ENCODE assay signal across 26 mouse cellular contexts in genomic region chr11:53294441-53294840, GRCm38 (mm10). TPM values are rescaled to one million over a fixed set of nuclear protein-coding genes. Genes with fewer than 3 reads are reported as not detected.
A peak's percentile ranks its signal among the peaks of the same experiment; 100 is the strongest.
DNase-seq lines count a peak whose midpoint lies in the region; ATAC-seq and TF ChIP-seq lines count a peak whose summit lies in the region.
"Had no signal": no experiment of that assay in that cellular context is flagged by ENCODE, and none has a peak within 500 bp of the region (broad histone marks: within the 10 kb centered on the region; RNA-seq: fewer than 3 reads in every experiment).

No protein-coding gene starts in this region.

- peaks cover 97% of the 10 kb centered on the region for H3K79me2 ChIP-seq in CH12.LX (replicated peaks; ENCODE audit: control insufficient read depth, extremely low read depth, insufficient read depth, poor library complexity, severe bottlenecking)

- WGBS in liver, embryonic 16.5 days (ENCODE audit: insufficient replicate concordance) = 46% methylated on average over 5 of the region's 5 CpGs
- 53% methylated on average over 5 of the region's 5 CpGs for WGBS in kidney, adult 2 months
- 92% methylated on average over 5 of the region's 5 CpGs for WGBS in forebrain, embryonic 14.5 days
- WGBS in forebrain, embryonic 15.5 days = 93% methylated on average over 5 of the region's 5 CpGs

- in situ Hi-C loops in CH12.LX (cut with MboI; ENCODE audit: low pct_ligation_motif_present, low pct_unique_long_range_greater_than_20kb, low sequenced_read_pairs) = no loop called here

- H3K4me3 ChIP-seq in CH12.LX (replicated peaks in 1 of 3; ENCODE audit: low read depth in 2 of 3, low read length in 2 of 3, poor library complexity in 1 of 3) (no peak overlapping the region), ES-Bruce4 (ENCODE audit: low read depth, low read length) (no peak overlapping the region)
- no peak overlapping the region for H3K4me3 ChIP-seq in liver, embryonic 16.5 days (ENCODE audit: low read depth, low read length)
- H3K4me3 ChIP-seq in kidney, adult 2 months (ENCODE audit: insufficient read depth, low read depth, low read length) = no peak overlapping the region
- H3K4me3 ChIP-seq in forebrain, embryonic 14.5 days (ENCODE audit: low read depth, low read length) = no peak overlapping the region
- no peak overlapping the region for H3K4me3 ChIP-seq in forebrain, embryonic 15.5 days
- H3K4me3 ChIP-seq: embryonic facial prominence, embryonic 10.5 days; forebrain, embryonic 12.5 days; gastrocnemius, adult 2 months; hindbrain, embryonic 10.5 days; layer of hippocampus, adult 2 months; limb, embryonic 12.5 days; megakaryocyte, embryonic 14.5 days had no signal

- H3K9ac ChIP-seq in CH12.LX (ENCODE audit: insufficient read depth, low read depth) (no peak overlapping the region), ES-Bruce4 (ENCODE audit: low read depth, poor library complexity, severe bottlenecking) (no peak overlapping the region; the same call in 1 of the 2 replicates)
- H3K9ac ChIP-seq in liver, embryonic 16.5 days (ENCODE audit: low read depth, low read length) = no peak overlapping the region
- no peak overlapping the region for H3K9ac ChIP-seq in forebrain, embryonic 14.5 days (ENCODE audit: low read length)
- H3K9ac ChIP-seq in forebrain, embryonic 15.5 days (replicated peaks) = no peak overlapping the region
- H3K9ac ChIP-seq: forebrain, embryonic 12.5 days; limb, embryonic 12.5 days had no signal

- H3K4me1 ChIP-seq in CH12.LX (ENCODE audit: control insufficient read depth in 1 of 2, insufficient read depth in 2 of 2) (peaks cover 6 to 48% of the 10 kb centered on the region in 2 experiments), ES-Bruce4 (ENCODE audit: control insufficient read depth, insufficient read depth, low read length) (no peaks in the 10 kb centered on the region)
- peaks cover 34% of the 10 kb centered on the region for H3K4me1 ChIP-seq in liver, embryonic 16.5 days (ENCODE audit: control insufficient read depth, low read depth, low read length)
- peaks cover 21% of the 10 kb centered on the region; the same call in 1 of the 2 replicates for H3K4me1 ChIP-seq in kidney, adult 2 months (ENCODE audit: control insufficient read depth, insufficient read depth, low read length)
- peaks cover 25% of the 10 kb centered on the region for H3K4me1 ChIP-seq in forebrain, embryonic 14.5 days (ENCODE audit: control insufficient read depth, insufficient read depth, low read length)
- peaks cover 30% of the 10 kb centered on the region for H3K4me1 ChIP-seq in forebrain, embryonic 15.5 days

- no peak for TF ChIP-seq RAD21 in CH12.LX (IDR thresholded peaks at IDR 0.05; ENCODE audit: low read depth, low read length)

- H3K27me3 ChIP-seq in CH12.LX (replicated peaks) (no peaks in the 10 kb centered on the region), ES-Bruce4 (ENCODE audit: control insufficient read depth, insufficient read depth, low read length, poor library complexity, severe bottlenecking) (no peaks in the 10 kb centered on the region)
- H3K27me3 ChIP-seq in liver, embryonic 16.5 days (ENCODE audit: control insufficient read depth, insufficient read depth, low read depth, low read length) = no peaks in the 10 kb centered on the region
- H3K27me3 ChIP-seq in kidney, adult 2 months (replicated peaks; ENCODE audit: control insufficient read depth, insufficient read depth, low read length) = no peaks in the 10 kb centered on the region
- no peaks in the 10 kb centered on the region for H3K27me3 ChIP-seq in forebrain, embryonic 14.5 days (replicated peaks; ENCODE audit: control insufficient read depth, insufficient read depth, low read length)
- H3K27me3 ChIP-seq in forebrain, embryonic 15.5 days = no peaks in the 10 kb centered on the region
- H3K27me3 ChIP-seq: forebrain, embryonic 12.5 days; limb, embryonic 12.5 days; megakaryocyte, embryonic 14.5 days had no signal

- TF ChIP-seq POLR2A in CH12.LX (IDR thresholded peaks at IDR 0.05; ENCODE audit: low read depth, low read length) (no peak), ES-Bruce4 (IDR thresholded peaks at IDR 0.05; ENCODE audit: insufficient read depth, low read length) (no peak)
- no peak for TF ChIP-seq POLR2A in kidney, adult 2 months (IDR thresholded peaks at IDR 0.05; ENCODE audit: low read depth, low read length)

- peaks cover 27 to 84% of the 10 kb centered on the region in 2 experiments for H3K36me3 ChIP-seq in CH12.LX (replicated peaks in 1 of 2; ENCODE audit: control insufficient read depth in 1 of 2, insufficient read depth in 1 of 2, low read length in 1 of 2)
- H3K36me3 ChIP-seq in ES-Bruce4 (ENCODE audit: control insufficient read depth, insufficient read depth, low read length, poor library complexity, severe bottlenecking) = peaks cover 85% of the 10 kb centered on the region
- H3K36me3 ChIP-seq in liver, embryonic 16.5 days (ENCODE audit: control insufficient read depth, insufficient read depth) = peaks cover 20% of the 10 kb centered on the region
- peaks cover 2% of the 10 kb centered on the region for H3K36me3 ChIP-seq in kidney, adult 2 months (ENCODE audit: control insufficient read depth, insufficient read depth, low read length)
- H3K36me3 ChIP-seq in forebrain, embryonic 14.5 days (ENCODE audit: control insufficient read depth, insufficient read depth, low read length) = peaks cover 30% of the 10 kb centered on the region
- peaks cover 22% of the 10 kb centered on the region for H3K36me3 ChIP-seq in forebrain, embryonic 15.5 days

- H3K9me3 ChIP-seq in CH12.LX (replicated peaks; ENCODE audit: low read length) (no peaks in the 10 kb centered on the region), ES-Bruce4 (replicated peaks; ENCODE audit: control insufficient read depth, insufficient read depth, low read length, poor library complexity, severe bottlenecking) (no peaks in the 10 kb centered on the region)
- H3K9me3 ChIP-seq in liver, embryonic 16.5 days (replicated peaks; ENCODE audit: control insufficient read depth, low read length) = no peaks in the 10 kb centered on the region
- H3K9me3 ChIP-seq in forebrain, embryonic 14.5 days (replicated peaks; ENCODE audit: control insufficient read depth, low read length) = no peaks in the 10 kb centered on the region
- no peaks in the 10 kb centered on the region for H3K9me3 ChIP-seq in forebrain, embryonic 15.5 days
- H3K9me3 ChIP-seq: embryonic facial prominence, embryonic 10.5 days; forebrain, embryonic 12.5 days; hindbrain, embryonic 10.5 days; limb, embryonic 12.5 days; megakaryocyte, embryonic 14.5 days had no signal

- TF ChIP-seq EP300 in CH12.LX (IDR thresholded peaks at IDR 0.05; ENCODE audit: low read length) = no peak
- no peak for TF ChIP-seq EP300 in ES-Bruce4 (IDR thresholded peaks at IDR 0.05; ENCODE audit: insufficient read depth, low read depth, low read length)

- dilution Hi-C loops in CH12.LX (cut with MboI; ENCODE audit: extremely low pct_ligation_motif_present, extremely low pct_unique_long_range_greater_than_20kb, low sequenced_read_pairs) = no loop called here

- peak; percentile 82 for ATAC-seq in liver, embryonic 16.5 days (ENCODE audit: low read depth)
- ATAC-seq in forebrain, embryonic 14.5 days = no peak
- no peak for ATAC-seq in forebrain, embryonic 15.5 days (replicated peaks)

- H3K4me2 ChIP-seq in CH12.LX (ENCODE audit: insufficient read depth, low read depth, poor library complexity, severe bottlenecking) = no peak overlapping the region
- no peak overlapping the region for H3K4me2 ChIP-seq in liver, embryonic 16.5 days (ENCODE audit: low read depth, low read length)
- H3K4me2 ChIP-seq in forebrain, embryonic 14.5 days (ENCODE audit: low read length) = no peak overlapping the region
- no peak overlapping the region for H3K4me2 ChIP-seq in forebrain, embryonic 15.5 days (replicated peaks)
- H3K4me2 ChIP-seq: forebrain, embryonic 12.5 days; limb, embryonic 12.5 days had no signal

- TF ChIP-seq CTCF in CH12.LX (conservative IDR thresholded peaks at IDR 0.05 in 1 of 2, IDR thresholded peaks at IDR 0.05 in 1 of 2; ENCODE audit: low read depth in 2 of 2, low read length in 2 of 2) = no peak
- TF ChIP-seq CTCF in ES-Bruce4 (IDR thresholded peaks at IDR 0.05; ENCODE audit: low read depth, low read length) = no peak
- no peak for TF ChIP-seq CTCF in kidney, adult 2 months (conservative IDR thresholded peaks at IDR 0.05; ENCODE audit: insufficient read depth, insufficient read length, low read depth, low read length)

- H3K27ac ChIP-seq in CH12.LX (ENCODE audit: insufficient read depth, low read depth) (no peak overlapping the region), ES-Bruce4 (ENCODE audit: insufficient read depth, low read length) (peak overlapping the region; percentile 61)
- peak overlapping the region; percentile 59 for H3K27ac ChIP-seq in liver, embryonic 16.5 days (ENCODE audit: low read length)
- no peak overlapping the region; the same call in 1 of the 2 replicates for H3K27ac ChIP-seq in kidney, adult 2 months (ENCODE audit: insufficient read depth, low read depth, low read length)
- H3K27ac ChIP-seq in forebrain, embryonic 14.5 days (ENCODE audit: low read depth, low read length) = no peak overlapping the region
- H3K27ac ChIP-seq in forebrain, embryonic 15.5 days (replicated peaks) = no peak overlapping the region
- H3K27ac ChIP-seq: embryonic facial prominence, embryonic 10.5 days; forebrain, embryonic 12.5 days; gastrocnemius, adult 2 months; hindbrain, embryonic 10.5 days; layer of hippocampus, adult 2 months; limb, embryonic 12.5 days had no signal

- no peak for DNase-seq in CH12.LX (ENCODE audit: extremely low read depth)
- DNase-seq in liver = peak; percentile 7
- DNase-seq in kidney, adult 2 months = no peak
- no peak for DNase-seq in forebrain, embryonic 14.5 days (ENCODE audit: low spot score)
- DNase-seq: adrenal gland, postnatal 14 days; cerebellum, adult 9-10 months; gastrocnemius, adult 2 months; kidney, adult 9 months; kidney, postnatal 25 days; layer of hippocampus, postnatal 36 days; lung, adult 2 months; lung, postnatal 14 days; midbrain, embryonic 14.5 days; right cerebral cortex, postnatal 14 days; spleen, adult 18-20 months; thymus, adult 18-20 months; thymus, postnatal 36 days had no signal

RNA-seq across cellular contexts. Expression of gene Hspa4, which starts 5.8 kb away (rescaled TPM):
- total RNA-seq in CH12.LX (2012; rRNA removed) = 184 and 238 TPM in 2 replicates
- total RNA-seq in CH12.LX (2014; rRNA removed) = 363 and 438 TPM in 2 replicates
- polyA plus RNA-seq in CH12.LX (2012; ENCODE audit: insufficient read length, low read depth) = 529 and 585 TPM in 2 replicates
- polyA plus RNA-seq in ES-Bruce4 (2011; ENCODE audit: insufficient read depth, insufficient read length, low read depth, missing spikeins) = 545 and 634 TPM in 2 replicates
- 32.4 and 33.7 TPM in 2 replicates for polyA plus RNA-seq in liver, embryonic 16.5 days (2015; fragmentation: Nextera tagmentation; extraction: Ambion mirVana)
- 21.1 and 24.8 TPM in 2 replicates for polyA plus RNA-seq in kidney, adult 2 months (2012; rRNA removed)
- 55.5 and 58.6 TPM in 2 replicates for polyA plus RNA-seq in forebrain, embryonic 14.5 days (2014; fragmentation: Nextera tagmentation; extraction: Ambion mirVana)
- 51.8 and 54.7 TPM in 2 replicates for polyA plus RNA-seq in forebrain, embryonic 15.5 days (2015; fragmentation: Nextera tagmentation; extraction: Ambion mirVana)

RNA-seq across cellular contexts. Expression of gene Zcchc10, which starts 30.0 kb away (rescaled TPM):
- 4.9 and 8.7 TPM in 2 replicates for total RNA-seq in CH12.LX (2012; rRNA removed)
- total RNA-seq in CH12.LX (2014; rRNA removed) = 20.7 and 24.3 TPM in 2 replicates
- 72.4 and 74.2 TPM in 2 replicates for polyA plus RNA-seq in CH12.LX (2012; ENCODE audit: insufficient read length, low read depth)
- polyA plus RNA-seq in ES-Bruce4 (2011; ENCODE audit: insufficient read depth, insufficient read length, low read depth, missing spikeins) = 30.7 and 30.8 TPM in 2 replicates
- 6.0 and 7.3 TPM in 2 replicates for polyA plus RNA-seq in liver, embryonic 16.5 days (2015; fragmentation: Nextera tagmentation; extraction: Ambion mirVana)
- 4.9 and 5.0 TPM in 2 replicates for polyA plus RNA-seq in kidney, adult 2 months (2012; rRNA removed)
- polyA plus RNA-seq in forebrain, embryonic 14.5 days (2014; fragmentation: Nextera tagmentation; extraction: Ambion mirVana) = 16.0 and 17.0 TPM in 2 replicates
- polyA plus RNA-seq in forebrain, embryonic 15.5 days (2015; fragmentation: Nextera tagmentation; extraction: Ambion mirVana) = 13.6 and 15.2 TPM in 2 replicates

RNA-seq across cellular contexts. Expression of gene Aff4, which starts 56.2 kb away (rescaled TPM):
- total RNA-seq in CH12.LX (2012; rRNA removed) (19.8 and 24.0 TPM in 2 replicates), CH12.LX (2014; rRNA removed) (22.1 and 25.7 TPM in 2 replicates)
- polyA plus RNA-seq in CH12.LX (2012; ENCODE audit: insufficient read length, low read depth) (50.6 and 51.4 TPM in 2 replicates), ES-Bruce4 (2011; ENCODE audit: insufficient read depth, insufficient read length, low read depth, missing spikeins) (298 and 314 TPM in 2 replicates)
- 8.3 and 8.6 TPM in 2 replicates for polyA plus RNA-seq in liver, embryonic 16.5 days (2015; fragmentation: Nextera tagmentation; extraction: Ambion mirVana)
- polyA plus RNA-seq in kidney, adult 2 months (2012; rRNA removed) = 18.0 and 18.7 TPM in 2 replicates
- polyA plus RNA-seq in forebrain, embryonic 14.5 days (2014; fragmentation: Nextera tagmentation; extraction: Ambion mirVana) = 69.4 and 79.4 TPM in 2 replicates
- polyA plus RNA-seq in forebrain, embryonic 15.5 days (2015; fragmentation: Nextera tagmentation; extraction: Ambion mirVana) = 60.9 and 70.8 TPM in 2 replicates

Comparison
In these comparisons a context has a peak if more than half of its experiments do, and no peak if none do; other contexts are left out.
1. H3K27ac ChIP-seq: peak in ES-Bruce4 (single experiment) and liver, embryonic 16.5 days (single experiment); none in CH12.LX (single experiment), kidney, adult 2 months (single experiment), forebrain, embryonic 14.5 days (single experiment) and forebrain, embryonic 15.5 days (single experiment).